Mouse (Mus musculus): ENCODE results near the gene Sox10. TPM values are rescaled to one million over a fixed set of nuclear protein-coding genes. Genes with fewer than 3 reads are reported as not detected.

The Sox10 gene
- polyA plus RNA-seq, 2 experiments = 9.0 to 20.3 TPM

DNA sequence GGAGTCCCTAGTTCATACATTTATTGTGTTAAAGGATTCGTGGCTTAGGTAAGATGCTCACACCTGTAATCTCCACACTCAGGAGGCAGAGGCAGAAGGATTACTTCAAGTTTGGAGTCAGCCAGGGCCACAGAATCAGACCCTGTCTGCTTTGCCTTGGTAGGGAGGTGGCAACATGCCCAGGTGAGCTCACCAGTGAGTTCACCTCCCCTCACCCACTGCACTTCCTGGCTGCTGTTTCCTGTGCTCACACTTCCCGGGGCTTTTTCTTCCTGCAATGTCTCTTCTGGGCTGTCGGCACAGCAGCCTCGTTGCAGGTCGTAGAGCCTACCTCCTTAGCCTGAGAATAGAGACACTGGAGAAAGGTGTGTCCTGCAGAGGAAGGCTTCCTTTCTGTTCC, 49.8 kb downstream of the Sox10 start:
- Histone ChIP-seq H3K4me2 (replicated peaks; ENCODE audit: low read depth, low read length, severe bottlenecking) (no peak overlapping the region), H3K27me3 (ENCODE audit: control insufficient read depth, insufficient read depth, low read length) (no peaks in the 10 kb centered on the region), H3K27ac (replicated peaks; ENCODE audit: low read depth, low read length) (no peak overlapping the region), H3K4me3 (replicated peaks; ENCODE audit: low read length) (no peak overlapping the region), H3K4me1 (ENCODE audit: control insufficient read depth, insufficient read depth, low read length) (peaks cover 7% of the 10 kb centered on the region), H3K9ac (ENCODE audit: low read depth, low read length, severe bottlenecking) (no peak overlapping the region), H3K36me3 (ENCODE audit: control insufficient read depth, insufficient read depth, low read length) (peaks cover 57% of the 10 kb centered on the region), H3K9me3 (ENCODE audit: control insufficient read depth, low read length) (no peaks in the 10 kb centered on the region)
- DNase-seq (ENCODE audit: low spot score) (no peak), ATAC-seq (ENCODE audit: low FRiP score, low read depth) (no peak)
- no peak for TF ChIP-seq POLR2A (IDR thresholded peaks at IDR 0.05; ENCODE audit: borderline replicate concordance, extremely low read depth, insufficient read depth, insufficient read length)
- 69% methylated on average over 5 of the region's 5 CpGs for WGBS

DNA sequence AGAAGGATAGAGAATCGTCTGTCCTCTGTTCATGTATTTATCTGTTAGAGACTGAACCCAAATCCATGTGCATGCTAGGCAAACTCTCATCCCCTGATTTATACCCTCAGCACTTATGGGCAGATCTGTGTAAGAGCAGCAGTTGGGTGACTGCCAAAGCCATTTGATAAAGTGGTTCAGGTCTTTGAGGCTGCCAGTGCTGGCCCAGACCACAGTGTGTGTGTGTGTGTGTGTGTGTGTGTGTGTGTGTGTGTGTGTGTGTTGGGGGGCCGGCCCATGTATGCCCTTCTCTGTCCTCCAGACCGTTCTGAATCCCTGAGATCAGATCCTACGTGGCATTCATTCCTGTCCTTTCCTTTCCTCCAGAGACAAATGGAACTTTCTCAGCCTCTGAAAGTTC, 53.3 kb downstream of the Sox10 start:
- WGBS = 81% methylated on average over 4 of the region's 4 CpGs
- Histone ChIP-seq H3K9ac (ENCODE audit: low read depth, low read length, severe bottlenecking) (no peak overlapping the region), H3K4me3 (replicated peaks; ENCODE audit: low read length) (no peak overlapping the region), H3K4me2 (replicated peaks; ENCODE audit: low read depth, low read length, severe bottlenecking) (no peak overlapping the region), H3K27ac (replicated peaks; ENCODE audit: low read depth, low read length) (no peak overlapping the region), H3K4me1 (ENCODE audit: control insufficient read depth, insufficient read depth, low read length) (peaks cover 20% of the 10 kb centered on the region), H3K9me3 (ENCODE audit: control insufficient read depth, low read length) (no peaks in the 10 kb centered on the region), H3K27me3 (ENCODE audit: control insufficient read depth, insufficient read depth, low read length) (no peaks in the 10 kb centered on the region), H3K36me3 (ENCODE audit: control insufficient read depth, insufficient read depth, low read length) (peaks cover 27% of the 10 kb centered on the region)
- ATAC-seq (ENCODE audit: low FRiP score, low read depth) = no peak
- no peak for DNase-seq (ENCODE audit: low spot score)
- TF ChIP-seq POLR2A (IDR thresholded peaks at IDR 0.05; ENCODE audit: borderline replicate concordance, extremely low read depth, insufficient read depth, insufficient read length) = no peak

DNA sequence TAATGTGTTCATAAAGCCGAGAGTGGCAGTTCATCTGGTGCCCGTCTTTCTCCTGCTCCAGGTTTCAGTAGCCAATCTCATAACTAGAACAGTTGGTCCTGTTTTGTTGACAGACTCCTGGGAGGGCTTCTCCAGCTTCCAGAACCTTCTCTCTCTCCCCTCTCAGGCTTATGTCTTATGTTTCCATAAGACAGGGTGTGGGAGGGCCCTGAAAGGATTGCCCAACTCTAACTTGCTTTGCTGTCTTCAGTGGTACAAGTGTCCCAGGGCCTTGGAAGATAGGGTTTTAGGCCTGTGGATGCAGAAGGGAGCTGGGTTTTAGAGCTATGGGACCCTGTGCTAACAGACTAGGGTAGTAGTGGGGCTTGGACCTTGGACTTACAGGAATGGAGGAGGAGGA, 54.5 kb downstream of the Sox10 start:
- Histone ChIP-seq H3K27ac (replicated peaks; ENCODE audit: low read depth, low read length) (no peak overlapping the region), H3K4me2 (replicated peaks; ENCODE audit: low read depth, low read length, severe bottlenecking) (peak overlapping the region; percentile 95), H3K9me3 (ENCODE audit: control insufficient read depth, low read length) (no peaks in the 10 kb centered on the region), H3K4me1 (ENCODE audit: control insufficient read depth, insufficient read depth, low read length) (peaks cover 20% of the 10 kb centered on the region), H3K9ac (ENCODE audit: low read depth, low read length, severe bottlenecking) (0 out of 2 replicates have a peak overlapping the region, but pooled peaks have one; percentile 89), H3K27me3 (ENCODE audit: control insufficient read depth, insufficient read depth, low read length) (no peaks in the 10 kb centered on the region), H3K4me3 (replicated peaks; ENCODE audit: low read length) (peak overlapping the region; percentile 93), H3K36me3 (ENCODE audit: control insufficient read depth, insufficient read depth, low read length) (peaks cover 20% of the 10 kb centered on the region)
- TF ChIP-seq POLR2A (IDR thresholded peaks at IDR 0.05; ENCODE audit: borderline replicate concordance, extremely low read depth, insufficient read depth, insufficient read length) = no peak
- DNase-seq (ENCODE audit: low spot score) (no peak), ATAC-seq (ENCODE audit: low FRiP score, low read depth) (no peak)
- 51% methylated on average over 2 of the region's 2 CpGs for WGBS

DNA sequence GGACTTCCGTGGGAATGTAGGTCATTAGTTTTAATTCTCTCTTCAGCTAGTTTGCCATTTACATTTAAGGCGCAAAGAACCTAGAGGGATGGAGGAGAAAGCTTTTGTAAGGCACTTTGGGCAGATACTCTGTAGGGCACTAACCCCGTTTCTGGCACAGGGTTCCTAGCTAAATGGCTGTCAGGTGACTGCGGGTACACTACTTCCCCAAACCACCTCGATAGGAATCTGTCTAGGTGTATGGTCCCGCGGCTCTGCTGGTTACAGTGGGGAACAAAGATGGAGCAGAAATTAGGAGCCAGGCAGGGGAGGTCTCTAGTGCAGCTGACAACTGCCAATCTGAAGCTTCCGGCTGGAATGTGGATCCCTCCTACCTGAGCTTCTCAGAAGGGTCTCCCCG, 55.0 kb downstream of the Sox10 start:
- Histone ChIP-seq H3K4me1 (ENCODE audit: control insufficient read depth, insufficient read depth, low read length) (peaks cover 20% of the 10 kb centered on the region), H3K4me3 (replicated peaks; ENCODE audit: low read length) (peak overlapping the region; percentile 93), H3K4me2 (replicated peaks; ENCODE audit: low read depth, low read length, severe bottlenecking) (peak overlapping the region; percentile 95), H3K9ac (ENCODE audit: low read depth, low read length, severe bottlenecking) (peak overlapping the region; percentile 89), H3K27me3 (ENCODE audit: control insufficient read depth, insufficient read depth, low read length) (no peaks in the 10 kb centered on the region), H3K9me3 (ENCODE audit: control insufficient read depth, low read length) (no peaks in the 10 kb centered on the region), H3K36me3 (ENCODE audit: control insufficient read depth, insufficient read depth, low read length) (peaks cover 15% of the 10 kb centered on the region), H3K27ac (replicated peaks; ENCODE audit: low read depth, low read length) (no peak overlapping the region)
- DNase-seq (ENCODE audit: low spot score) (no peak), ATAC-seq (ENCODE audit: low FRiP score, low read depth) (no peak)
- WGBS = 10% methylated on average over 9 of the region's 9 CpGs
- no peak for TF ChIP-seq POLR2A (IDR thresholded peaks at IDR 0.05; ENCODE audit: borderline replicate concordance, extremely low read depth, insufficient read depth, insufficient read length)

DNA sequence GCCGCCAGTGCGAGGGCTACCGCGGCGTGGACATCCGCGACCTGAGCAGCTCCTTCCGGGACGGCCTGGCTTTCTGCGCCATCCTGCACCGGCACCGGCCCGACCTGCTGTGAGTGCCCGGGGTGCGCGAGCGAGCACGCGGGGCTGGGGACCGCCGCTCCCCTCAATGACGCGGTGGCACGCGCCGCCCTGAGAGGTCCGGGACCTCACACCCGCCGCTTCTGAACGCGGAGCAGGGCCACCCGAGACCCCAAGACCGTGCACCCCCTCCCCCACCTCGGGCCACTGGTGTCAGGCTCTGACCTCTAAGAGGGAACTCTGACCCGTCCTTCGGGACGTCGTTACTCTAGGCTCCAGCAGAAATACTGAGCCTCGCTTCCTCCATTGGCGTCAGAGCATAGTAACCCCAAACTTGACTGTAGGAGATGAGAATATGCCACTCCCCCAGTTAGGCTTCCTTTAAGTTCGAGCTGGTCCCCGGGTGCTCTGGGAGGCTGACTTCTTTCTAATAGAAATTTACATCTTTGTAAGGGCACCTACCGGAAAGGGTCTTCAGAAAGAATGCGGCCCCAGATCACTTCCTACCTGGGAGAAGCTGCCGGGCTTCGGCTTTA, 55.6 kb downstream of the Sox10 start:
- WGBS = under 1% methylated on average over 36 of the region's 46 CpGs
- ATAC-seq (ENCODE audit: low FRiP score, low read depth) (no peak), DNase-seq (ENCODE audit: low spot score) (no peak)
- Histone ChIP-seq H3K4me1 (ENCODE audit: control insufficient read depth, insufficient read depth, low read length) (peaks cover 20% of the 10 kb centered on the region), H3K27ac (replicated peaks; ENCODE audit: low read depth, low read length) (peak overlapping the region; percentile 83), H3K4me2 (replicated peaks; ENCODE audit: low read depth, low read length, severe bottlenecking) (peak overlapping the region; percentile 95), H3K36me3 (ENCODE audit: control insufficient read depth, insufficient read depth, low read length) (peaks cover 9% of the 10 kb centered on the region; the same call in 1 of the 2 replicates), H3K4me3 (replicated peaks; ENCODE audit: low read length) (peak overlapping the region; percentile 93), H3K27me3 (ENCODE audit: control insufficient read depth, insufficient read depth, low read length) (no peaks in the 10 kb centered on the region), H3K9ac (ENCODE audit: low read depth, low read length, severe bottlenecking) (peak overlapping the region; percentile 89), H3K9me3 (ENCODE audit: control insufficient read depth, low read length) (no peaks in the 10 kb centered on the region)
- TF ChIP-seq POLR2A (IDR thresholded peaks at IDR 0.05; ENCODE audit: borderline replicate concordance, extremely low read depth, insufficient read depth, insufficient read length) = no peak

All from limb, embryonic 14.5 days (tissue).